Mouse (Mus musculus) testis, adult 2 months (tissue): ENCODE results near the gene Lzts2.

ENCODE experiments used
- CTCF ChIP-seq: fragments of 200-500 bp; IDR thresholded peaks from 2 replicates; pipeline ENCODE4 v1.5.1; 2012; ENCODE audit warnings: low read depth, mild to moderate bottlenecking, inconsistent platforms, low read length, moderate library complexity; ENCODE audit not compliant: control insufficient read depth, insufficient read depth, insufficient replicate concordance
- POLR2A ChIP-seq: fragments of 200-500 bp; IDR thresholded peaks from 2 replicates; pipeline ENCODE4 v1.6.1; 2012; ENCODE audit warnings: low read depth, mild to moderate bottlenecking, inconsistent platforms, low read length, moderate library complexity; ENCODE audit not compliant: control insufficient read depth

DNA sequence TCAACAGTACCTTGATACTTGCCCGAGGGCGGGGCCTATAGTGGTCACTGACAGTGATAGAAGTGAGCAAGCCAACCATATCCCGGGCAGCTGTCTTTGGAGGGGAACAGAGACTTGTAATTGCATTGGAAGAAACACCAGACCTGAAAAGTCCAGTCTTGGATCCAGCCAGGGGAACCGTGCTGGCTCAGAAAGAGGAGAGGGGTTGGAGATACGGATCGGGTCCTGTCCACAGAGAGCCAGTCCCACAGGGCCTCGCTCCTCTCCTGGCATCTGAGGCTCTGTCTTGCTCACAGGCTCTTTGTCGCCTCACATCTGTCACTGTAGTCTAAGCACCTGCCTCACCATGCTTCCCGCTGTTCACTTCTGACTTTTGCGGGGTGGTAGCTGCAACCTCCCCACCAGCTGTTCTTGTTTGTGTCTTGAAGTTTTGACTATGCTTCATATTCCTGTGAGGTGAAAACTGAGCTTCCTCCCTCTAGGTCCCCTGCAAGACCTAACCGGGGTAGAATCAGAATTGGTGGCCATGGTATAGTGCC is 30.2 kb downstream of the Lzts2 start:
- TF ChIP-seq CTCF: no peak
- no peak for TF ChIP-seq POLR2A
